32 mouse cellular contexts compared by ENCODE assay signal in genomic region chr7:89645015-89645414, GRCm38 (mm10). TPM values are rescaled to one million over a fixed set of nuclear protein-coding genes. Genes with fewer than 3 reads are reported as not detected.
DNase-seq lines count a peak whose midpoint lies in the region; ATAC-seq and TF ChIP-seq lines count a peak whose summit lies in the region.
"Had no signal": no experiment of that assay in that cellular context is flagged by ENCODE, and none has a peak within 500 bp of the region (broad histone marks: within the 10 kb centered on the region; RNA-seq: fewer than 3 reads in every experiment).

No protein-coding gene starts in this region.

- WGBS in forebrain, postnatal 0 days = 63% methylated on average over 3 of the region's 3 CpGs
- WGBS in forebrain, embryonic 11.5 days = 82% methylated on average over 3 of the region's 3 CpGs
- WGBS in heart, embryonic 12.5 days = 41% methylated on average over 3 of the region's 3 CpGs
- WGBS in kidney, adult 2 months = 69% methylated on average over 3 of the region's 3 CpGs
- 49% methylated on average over 3 of the region's 3 CpGs for WGBS in olfactory bulb, adult 2 months

- no peaks in the 10 kb centered on the region for H3K9me3 ChIP-seq in forebrain, postnatal 0 days (ENCODE audit: low read length)
- no peaks in the 10 kb centered on the region for H3K9me3 ChIP-seq in forebrain, embryonic 11.5 days (ENCODE audit: control insufficient read depth, low read length)
- no peaks in the 10 kb centered on the region for H3K9me3 ChIP-seq in heart, embryonic 12.5 days (replicated peaks)
- H3K9me3 ChIP-seq: embryonic facial prominence, embryonic 13.5 days; forebrain, embryonic 10.5 days; hindbrain, embryonic 12.5 days; liver, embryonic 12.5 days; neural tube, embryonic 12.5 days had no signal

- no peak for DNase-seq in forebrain, postnatal 0 days
- no peak for DNase-seq in forebrain, embryonic 11.5 days (ENCODE audit: low spot score)
- DNase-seq in heart, adult 9 months (ENCODE audit: low spot score in 2 of 2) = no peak
- no peak for DNase-seq in kidney, adult 2 months
- DNase-seq in kidney, adult 9 months = no peak
- no peak for DNase-seq in Muller cell, postnatal 12 days (ENCODE audit: inconsistent ontology term)
- DNase-seq: adrenal gland, adult 8-10 months; cerebellum, adult 11-12 months; cerebellum, adult 9-11 months; embryo, embryonic 11 days; gastrocnemius, postnatal 14 days; left cerebral cortex, postnatal 4 days; liver, postnatal 0 days; lung, postnatal 36 days; right cerebral cortex, postnatal 4 days; thymus, adult 2 months; thymus, postnatal 36 days had no signal

- H3K4me3 ChIP-seq in forebrain, postnatal 0 days (ENCODE audit: low read depth, low read length) = no peak overlapping the region
- no peak overlapping the region for H3K4me3 ChIP-seq in forebrain, embryonic 11.5 days (ENCODE audit: low read depth, low read length)
- H3K4me3 ChIP-seq in heart, embryonic 12.5 days = no peak overlapping the region
- H3K4me3 ChIP-seq in kidney, adult 2 months (ENCODE audit: insufficient read depth, low read depth, low read length) = no peak overlapping the region
- H3K4me3 ChIP-seq in olfactory bulb, adult 2 months (ENCODE audit: insufficient read depth, low read depth, low read length) = no peak overlapping the region
- H3K4me3 ChIP-seq: embryonic facial prominence, embryonic 13.5 days; forebrain, embryonic 10.5 days; hindbrain, embryonic 12.5 days; liver, embryonic 12.5 days; neural tube, embryonic 12.5 days had no signal

- TF ChIP-seq CTCF in forebrain, postnatal 0 days (IDR thresholded peaks at IDR 0.05; ENCODE audit: low read depth) = no peak
- no peak for TF ChIP-seq CTCF in kidney, adult 2 months (conservative IDR thresholded peaks at IDR 0.05; ENCODE audit: insufficient read depth, insufficient read length, low read depth, low read length)
- no peak for TF ChIP-seq CTCF in olfactory bulb, adult 2 months (IDR thresholded peaks at IDR 0.05; ENCODE audit: insufficient read depth, low read depth, low read length)

- H3K27ac ChIP-seq in forebrain, postnatal 0 days (ENCODE audit: low read depth, low read length) = no peak overlapping the region
- H3K27ac ChIP-seq in forebrain, embryonic 11.5 days (ENCODE audit: low read depth, low read length) = no peak overlapping the region
- peak overlapping the region; percentile 52 for H3K27ac ChIP-seq in heart, embryonic 12.5 days (ENCODE audit: poor library complexity, severe bottlenecking)
- peak overlapping the region; percentile 2; the same call in 1 of the 2 replicates for H3K27ac ChIP-seq in kidney, adult 2 months (ENCODE audit: insufficient read depth, low read depth, low read length)
- peak overlapping the region; percentile 75 for H3K27ac ChIP-seq in olfactory bulb, adult 2 months (ENCODE audit: insufficient read depth, low read depth, low read length)
- H3K27ac ChIP-seq: embryonic facial prominence, embryonic 13.5 days; forebrain, embryonic 10.5 days; hindbrain, embryonic 12.5 days; liver, embryonic 12.5 days; neural tube, embryonic 12.5 days; stomach, postnatal 0 days had no signal

- no peaks in the 10 kb centered on the region for H3K27me3 ChIP-seq in forebrain, postnatal 0 days (ENCODE audit: insufficient read depth, low read length)
- no peaks in the 10 kb centered on the region for H3K27me3 ChIP-seq in forebrain, embryonic 11.5 days (ENCODE audit: control insufficient read depth, insufficient read depth, low read length)
- H3K27me3 ChIP-seq in heart, embryonic 12.5 days (replicated peaks) = no peaks in the 10 kb centered on the region
- H3K27me3 ChIP-seq in kidney, adult 2 months (replicated peaks; ENCODE audit: control insufficient read depth, insufficient read depth, low read length) = no peaks in the 10 kb centered on the region
- H3K27me3 ChIP-seq: CH12.LX; embryonic facial prominence, embryonic 13.5 days; hindbrain, embryonic 12.5 days; liver, embryonic 12.5 days; neural tube, embryonic 12.5 days had no signal

- H3K9ac ChIP-seq in forebrain, postnatal 0 days = no peak overlapping the region
- no peak overlapping the region for H3K9ac ChIP-seq in forebrain, embryonic 11.5 days (ENCODE audit: low read length)
- H3K9ac ChIP-seq in heart, embryonic 12.5 days = no peak overlapping the region
- H3K9ac ChIP-seq: embryonic facial prominence, embryonic 13.5 days; hindbrain, embryonic 12.5 days; liver, embryonic 12.5 days; liver, postnatal 0 days; neural tube, embryonic 12.5 days had no signal

- H3K4me1 ChIP-seq in forebrain, postnatal 0 days (ENCODE audit: insufficient read depth) = no peaks in the 10 kb centered on the region
- no peaks in the 10 kb centered on the region for H3K4me1 ChIP-seq in forebrain, embryonic 11.5 days (replicated peaks; ENCODE audit: control insufficient read depth, insufficient read depth, low read length)
- H3K4me1 ChIP-seq in heart, embryonic 12.5 days (replicated peaks) = peaks cover 17% of the 10 kb centered on the region
- no peaks in the 10 kb centered on the region for H3K4me1 ChIP-seq in kidney, adult 2 months (ENCODE audit: control insufficient read depth, insufficient read depth, low read length)
- H3K4me1 ChIP-seq in olfactory bulb, adult 2 months (ENCODE audit: control insufficient read depth, insufficient read depth, low read length) = peaks cover 5% of the 10 kb centered on the region
- H3K4me1 ChIP-seq: embryonic facial prominence, embryonic 13.5 days; hindbrain, embryonic 12.5 days; liver, embryonic 12.5 days; neural tube, embryonic 12.5 days had no signal

- TF ChIP-seq POLR2A in kidney, adult 2 months (IDR thresholded peaks at IDR 0.05; ENCODE audit: low read depth, low read length) = no peak
- no peak for TF ChIP-seq POLR2A in olfactory bulb, adult 2 months (IDR thresholded peaks at IDR 0.05; ENCODE audit: insufficient read depth, low read depth, low read length)

- peak; percentile 47 for ATAC-seq in forebrain, postnatal 0 days
- no peak for ATAC-seq in forebrain, embryonic 11.5 days (replicated peaks; ENCODE audit: low FRiP score)
- no peak for ATAC-seq in heart, embryonic 12.5 days (ENCODE audit: insufficient number of reproducible peaks, low FRiP score)
- ATAC-seq: forebrain, embryonic 16.5 days; intestine, embryonic 16.5 days; liver, embryonic 12.5 days; liver, postnatal 0 days; midbrain, embryonic 16.5 days had no signal

- H3K4me2 ChIP-seq in forebrain, postnatal 0 days (ENCODE audit: low read depth) = no peak overlapping the region
- no peak overlapping the region for H3K4me2 ChIP-seq in forebrain, embryonic 11.5 days (ENCODE audit: low read depth, low read length, severe bottlenecking)
- peak overlapping the region; percentile 24 for H3K4me2 ChIP-seq in heart, embryonic 12.5 days
- H3K4me2 ChIP-seq: embryonic facial prominence, embryonic 13.5 days; hindbrain, embryonic 12.5 days; liver, embryonic 12.5 days; midbrain, embryonic 11.5 days; neural tube, embryonic 12.5 days had no signal

- no peaks in the 10 kb centered on the region for H3K36me3 ChIP-seq in forebrain, postnatal 0 days (ENCODE audit: insufficient read depth)
- H3K36me3 ChIP-seq in forebrain, embryonic 11.5 days (ENCODE audit: control insufficient read depth, insufficient read depth, low read length) = no peaks in the 10 kb centered on the region
- H3K36me3 ChIP-seq in heart, embryonic 12.5 days = no peaks in the 10 kb centered on the region
- H3K36me3 ChIP-seq in kidney, adult 2 months (ENCODE audit: control insufficient read depth, insufficient read depth, low read length) = no peaks in the 10 kb centered on the region
- H3K36me3 ChIP-seq: embryonic facial prominence, embryonic 13.5 days; forebrain, embryonic 10.5 days; hindbrain, embryonic 12.5 days; liver, embryonic 12.5 days; neural tube, embryonic 12.5 days had no signal

RNA-seq across cellular contexts. Expression of gene Me3, which starts 12.8 kb away (rescaled TPM):
- 11.8 and 15.6 TPM in 2 replicates for total RNA-seq in forebrain, postnatal 0 days (2014; rRNA removed)
- 14.7 and 15.1 TPM in 2 replicates for polyA plus RNA-seq in forebrain, postnatal 0 days (2015; fragmentation: Nextera tagmentation; extraction: Ambion mirVana)
- polyA plus RNA-seq in forebrain, embryonic 11.5 days (2014; fragmentation: Nextera tagmentation; extraction: Ambion mirVana) = 0.90 and 1.1 TPM in 2 replicates
- 2.7 and 3.8 TPM in 2 replicates for polyA plus RNA-seq in heart, embryonic 12.5 days (2016; fragmentation: Nextera tagmentation; extraction: Ambion mirVana)
- polyA plus RNA-seq in kidney, adult 2 months (2012; rRNA removed) = 87.0 and 89.3 TPM in 2 replicates
- not detected in 2 replicates for polyA plus RNA-seq in olfactory bulb, adult 2 months (2012; ENCODE audit: insufficient read depth, insufficient read length, low replicate concordance, missing spikeins)
- total RNA-seq: CH12.LX; granulocyte monocyte progenitor cell, adult 5-6 weeks; megakaryocyte, adult 5-6 weeks had no signal

Comparison
In these comparisons a context has a peak if more than half of its experiments do, and no peak if none do; other contexts are left out.
1. H3K27ac ChIP-seq: peak in heart, embryonic 12.5 days (single experiment), kidney, adult 2 months (single experiment) and olfactory bulb, adult 2 months (single experiment); none in forebrain, postnatal 0 days (single experiment) and forebrain, embryonic 11.5 days (single experiment).